Mouse (Mus musculus): Measurements from ENCODE around the gene Col8a2. TPM values are rescaled to one million over a fixed set of nuclear protein-coding genes. Genes with fewer than 3 reads are reported as not detected.

The Col8a2 gene
- 13.4 and 14.2 TPM in 2 replicates for polyA plus RNA-seq (2015; fragmentation: Nextera tagmentation; extraction: Ambion mirVana)

- Histone ChIP-seq H3K27ac (peak within 1 kb of the TSS; percentile 63; the same call in 1 of the 2 replicates), H3K9ac (peak within 1 kb of the TSS; percentile 60), H3K27me3 (replicated peaks) (peaks cover 33% of the 10 kb centered on the region), H3K4me1 (peaks cover 12% of the 10 kb centered on the region), H3K9me3 (no peaks in the 10 kb centered on the region), H3K4me2 (peak within 1 kb of the TSS; percentile 84), H3K4me3 (replicated peaks) (peak within 1 kb of the TSS; percentile 54), H3K36me3 (no peaks in the 10 kb centered on the region)
- ATAC-seq (ENCODE audit: insufficient read depth, low FRiP score, low read depth), result no peak; the same call in 1 of the 2 replicates
- WGBS, result 2% methylated on average over 38 of the region's 42 CpGs
Observed at GRCm38 (mm10) chr4:126286492-126286891, at the start of gene Col8a2. Gene Col8a2, plus strand, starts transcription at chr4:126286793.

- Histone ChIP-seq H3K4me2 (no peak overlapping the region), H3K9ac (no peak overlapping the region), H3K27ac (no peak overlapping the region), H3K9me3 (no peaks in the 10 kb centered on the region), H3K27me3 (replicated peaks) (no peaks in the 10 kb centered on the region), H3K4me1 (peaks cover 18% of the 10 kb centered on the region; the same call in 1 of the 2 replicates), H3K4me3 (replicated peaks) (no peak overlapping the region), H3K36me3 (peaks cover 68% of the 10 kb centered on the region)
- ATAC-seq (ENCODE audit: insufficient read depth, low FRiP score, low read depth), result no peak
- WGBS, result 74% methylated on average over 5 of the region's 5 CpGs
Observed at GRCm38 (mm10) chr4:126237721-126238242, 48.8 kb upstream of the Col8a2 start.

- WGBS, result 88% methylated on average over 13 of the region's 13 CpGs
- no peak overlapping the region for H3K4me3 ChIP-seq (replicated peaks)
- H3K36me3 ChIP-seq, result peaks cover 47% of the 10 kb centered on the region
- H3K4me1 ChIP-seq, result peaks cover 18% of the 10 kb centered on the region; the same call in 1 of the 2 replicates
- no peaks in the 10 kb centered on the region for H3K27me3 ChIP-seq (replicated peaks)
- no peak overlapping the region for H3K27ac ChIP-seq
- H3K4me2 ChIP-seq, result no peak overlapping the region
- ATAC-seq (ENCODE audit: insufficient read depth, low FRiP score, low read depth), result no peak
- no peak overlapping the region for H3K9ac ChIP-seq
- no peaks in the 10 kb centered on the region for H3K9me3 ChIP-seq
Observed at GRCm38 (mm10) chr4:126239862-126240475, 46.6 kb upstream of the Col8a2 start.

DNA sequence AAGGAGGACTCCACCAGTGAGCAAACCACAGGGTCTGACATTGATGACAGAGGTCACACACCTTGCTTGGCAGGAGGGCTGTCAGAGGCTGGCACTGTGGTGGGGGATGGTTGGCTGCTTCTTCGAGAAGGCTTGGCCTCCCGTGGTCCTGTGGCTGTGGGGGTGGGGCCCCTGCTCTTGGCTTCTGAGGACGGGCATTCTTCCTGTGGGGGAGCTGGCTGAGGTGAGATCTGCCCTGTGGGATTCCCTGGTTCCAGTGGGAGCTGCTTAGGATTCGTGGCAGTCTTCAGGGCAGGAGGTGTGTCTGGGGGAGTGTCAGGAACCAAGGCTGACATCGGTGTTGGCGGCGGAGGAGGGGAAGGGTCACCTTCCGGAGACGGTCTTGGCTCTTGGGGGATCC, 44.6 kb upstream of the Col8a2 start:
- H3K4me3 ChIP-seq (replicated peaks), result no peak overlapping the region
- no peaks in the 10 kb centered on the region for H3K27me3 ChIP-seq (replicated peaks)
- H3K4me2 ChIP-seq, result no peak overlapping the region
- H3K9me3 ChIP-seq, result no peaks in the 10 kb centered on the region
- peaks cover 29% of the 10 kb centered on the region for H3K36me3 ChIP-seq
- no peak for ATAC-seq (ENCODE audit: insufficient read depth, low FRiP score, low read depth)
- H3K4me1 ChIP-seq, result peaks cover 10% of the 10 kb centered on the region; the same call in 1 of the 2 replicates
- 47% methylated on average over 9 of the region's 9 CpGs for WGBS
- no peak overlapping the region for H3K9ac ChIP-seq
- H3K27ac ChIP-seq, result no peak overlapping the region

GRCm38 (mm10) chr4:126242510-126242909, 44.1 kb upstream of the Col8a2 start:
- no peak overlapping the region for H3K9ac ChIP-seq
- H3K4me2 ChIP-seq, result no peak overlapping the region
- H3K27me3 ChIP-seq (replicated peaks), result no peaks in the 10 kb centered on the region
- no peak for ATAC-seq (ENCODE audit: insufficient read depth, low FRiP score, low read depth)
- H3K4me1 ChIP-seq, result peaks cover 6% of the 10 kb centered on the region; the same call in 1 of the 2 replicates
- peaks cover 26% of the 10 kb centered on the region for H3K36me3 ChIP-seq
- no peaks in the 10 kb centered on the region for H3K9me3 ChIP-seq
- no peak overlapping the region for H3K4me3 ChIP-seq (replicated peaks)
- H3K27ac ChIP-seq, result 0 out of 2 replicates have a peak overlapping the region, but pooled peaks have one; percentile 11
- 87% methylated on average over 6 of the region's 6 CpGs for WGBS

GRCm38 (mm10) chr4:126246202-126246889, 40.2 kb upstream of the Col8a2 start:
- H3K9ac ChIP-seq, result no peak overlapping the region
- peaks cover 7% of the 10 kb centered on the region for H3K36me3 ChIP-seq
- ATAC-seq (ENCODE audit: insufficient read depth, low FRiP score, low read depth), result no peak
- peaks cover 8% of the 10 kb centered on the region for H3K4me1 ChIP-seq
- WGBS, result 79% methylated on average over 13 of the region's 13 CpGs
- H3K4me2 ChIP-seq, result no peak overlapping the region
- H3K4me3 ChIP-seq (replicated peaks), result no peak overlapping the region
- no peaks in the 10 kb centered on the region for H3K27me3 ChIP-seq (replicated peaks)
- no peaks in the 10 kb centered on the region for H3K9me3 ChIP-seq
- no peak overlapping the region for H3K27ac ChIP-seq

DNA sequence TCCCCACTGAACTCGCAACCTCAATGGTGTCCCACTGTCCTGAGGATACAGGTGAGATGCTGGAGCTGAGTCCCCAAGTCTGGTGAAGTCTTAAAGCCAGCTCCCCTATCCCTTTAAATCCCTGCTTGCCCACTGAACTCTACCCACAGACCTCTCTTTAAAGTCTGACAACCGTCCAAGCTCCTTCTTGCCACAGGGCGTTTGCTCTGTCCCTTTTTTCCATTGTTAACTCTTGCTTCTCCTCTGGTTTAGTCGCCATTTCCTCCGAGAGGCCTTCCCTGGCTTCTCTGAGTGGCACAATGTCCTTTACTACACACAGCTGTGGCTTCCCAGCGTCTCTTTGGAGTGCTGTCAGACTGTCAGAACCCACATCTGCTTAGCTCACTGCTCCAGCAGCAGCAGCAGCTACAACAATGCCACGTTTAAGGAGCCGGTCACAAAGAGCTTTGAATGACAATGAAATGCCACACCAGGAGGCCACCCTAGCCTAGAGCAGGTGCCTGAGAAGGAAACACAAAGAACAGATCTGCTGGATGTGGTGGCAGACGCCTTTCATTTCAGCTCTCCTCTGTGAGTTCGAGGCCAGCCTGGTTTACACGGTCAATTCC, 38.2 kb upstream of the Col8a2 start:
- Histone ChIP-seq H3K4me3 (replicated peaks) (no peak overlapping the region), H3K36me3 (no peaks in the 10 kb centered on the region), H3K4me1 (peaks cover 19% of the 10 kb centered on the region), H3K4me2 (no peak overlapping the region), H3K27ac (no peak overlapping the region), H3K27me3 (replicated peaks) (no peaks in the 10 kb centered on the region), H3K9me3 (no peaks in the 10 kb centered on the region), H3K9ac (no peak overlapping the region)
- 41% methylated on average over 11 of the region's 11 CpGs for WGBS
- ATAC-seq (ENCODE audit: insufficient read depth, low FRiP score, low read depth), result no peak

DNA sequence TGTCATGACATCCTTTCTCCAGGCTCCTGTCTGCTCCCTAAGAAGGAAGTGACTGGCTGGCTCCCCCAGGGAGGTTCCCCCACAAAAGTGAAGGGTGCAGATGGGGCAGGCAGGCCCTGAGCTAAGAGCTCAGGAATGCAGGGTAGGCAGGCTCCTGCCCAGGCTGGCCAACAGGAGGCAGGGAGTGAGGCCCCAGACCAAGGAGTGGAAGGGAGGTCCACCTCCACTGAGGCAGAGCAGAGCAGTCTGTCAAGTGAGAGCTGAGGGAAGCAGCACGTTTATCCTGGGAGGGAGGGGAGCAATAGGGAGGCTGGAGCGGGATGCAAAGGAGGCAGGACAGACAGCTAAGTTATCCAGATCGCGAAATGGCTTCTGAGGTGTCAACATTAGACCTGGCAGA, 35.9 kb upstream of the Col8a2 start:
- H3K4me1 ChIP-seq, result peaks cover 39% of the 10 kb centered on the region
- no peaks in the 10 kb centered on the region for H3K9me3 ChIP-seq
- no peak overlapping the region for H3K4me3 ChIP-seq (replicated peaks)
- no peak for ATAC-seq (ENCODE audit: insufficient read depth, low FRiP score, low read depth)
- no peaks in the 10 kb centered on the region for H3K36me3 ChIP-seq
- H3K27me3 ChIP-seq (replicated peaks), result no peaks in the 10 kb centered on the region
- H3K27ac ChIP-seq, result no peak overlapping the region
- H3K9ac ChIP-seq, result no peak overlapping the region
- H3K4me2 ChIP-seq, result no peak overlapping the region
- WGBS, result 56% methylated on average over 4 of the region's 4 CpGs

GRCm38 (mm10) chr4:126251655-126252254, 34.8 kb upstream of the Col8a2 start:
- no peak overlapping the region for H3K4me3 ChIP-seq (replicated peaks)
- no peak for ATAC-seq (ENCODE audit: insufficient read depth, low FRiP score, low read depth)
- no peak overlapping the region for H3K9ac ChIP-seq
- H3K27ac ChIP-seq, result peak overlapping the region; percentile 1; the same call in 1 of the 2 replicates
- H3K27me3 ChIP-seq (replicated peaks), result no peaks in the 10 kb centered on the region
- 0 out of 2 replicates have a peak overlapping the region, but pooled peaks have one; percentile 1 for H3K4me2 ChIP-seq
- WGBS, result 55% methylated on average over 11 of the region's 11 CpGs
- H3K9me3 ChIP-seq, result no peaks in the 10 kb centered on the region
- H3K4me1 ChIP-seq, result peaks cover 39% of the 10 kb centered on the region
- no peaks in the 10 kb centered on the region for H3K36me3 ChIP-seq

DNA sequence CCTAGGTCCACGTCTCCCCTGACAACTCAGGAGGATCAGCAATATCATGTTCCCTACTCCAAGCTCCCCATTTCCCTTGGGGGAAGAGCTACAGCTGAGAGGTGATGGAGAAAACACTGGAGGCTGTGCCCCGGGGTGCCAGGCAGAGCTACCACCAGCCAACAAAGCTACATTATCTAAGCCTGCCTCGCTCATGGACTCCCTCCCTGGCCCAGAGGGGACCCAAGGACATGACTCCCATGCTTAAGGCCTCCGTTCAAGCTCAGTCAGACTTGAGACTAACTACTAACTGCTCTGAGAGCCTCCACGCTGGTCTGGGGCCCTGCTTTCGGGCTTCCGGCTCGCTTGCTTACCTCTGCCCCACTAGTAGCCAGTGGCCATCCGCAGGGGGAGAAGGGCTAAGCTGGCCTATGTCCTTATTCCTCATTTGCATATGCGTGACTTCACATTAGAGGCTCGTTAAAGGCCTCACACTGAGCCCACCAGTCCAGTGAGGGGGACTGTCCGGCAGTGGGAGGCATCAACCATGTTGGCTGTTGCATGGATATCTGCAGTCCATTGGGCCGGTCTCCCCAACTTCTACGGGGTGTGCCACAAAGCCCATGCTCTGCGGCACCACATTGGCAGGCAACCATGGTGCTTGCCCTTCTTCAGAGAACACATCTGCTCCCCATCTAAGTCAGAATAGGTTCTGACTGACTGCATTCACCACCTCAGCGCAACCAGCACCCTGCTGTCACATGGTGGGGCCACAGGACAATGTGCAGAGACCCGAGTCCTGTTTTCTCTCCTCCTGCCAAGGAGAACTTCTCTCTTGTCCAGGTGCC, 34.0 kb upstream of the Col8a2 start:
- H3K36me3 ChIP-seq, result no peaks in the 10 kb centered on the region
- peak overlapping the region; percentile 1; the same call in 1 of the 2 replicates for H3K27ac ChIP-seq
- no peak for ATAC-seq (ENCODE audit: insufficient read depth, low FRiP score, low read depth)
- no peak overlapping the region for H3K9ac ChIP-seq
- no peaks in the 10 kb centered on the region for H3K27me3 ChIP-seq (replicated peaks)
- H3K4me3 ChIP-seq (replicated peaks), result no peak overlapping the region
- no peaks in the 10 kb centered on the region for H3K9me3 ChIP-seq
- H3K4me2 ChIP-seq, result no peak overlapping the region
- 85% methylated on average over 17 of the region's 17 CpGs for WGBS
- peaks cover 47% of the 10 kb centered on the region for H3K4me1 ChIP-seq
